Mouse (Mus musculus) hindlimb bud, embryonic 11.5 days (tissue): Measurements from ENCODE around the gene Brat1.

ENCODE experiments used
- DNase-seq: peaks from one replicate; pipeline ENCODE4 v3.0.0-alpha.2; 2012; ENCODE audit warnings: low read depth, low spot score; ENCODE audit errors: extremely low spot score

Brat1 gene

DNA sequence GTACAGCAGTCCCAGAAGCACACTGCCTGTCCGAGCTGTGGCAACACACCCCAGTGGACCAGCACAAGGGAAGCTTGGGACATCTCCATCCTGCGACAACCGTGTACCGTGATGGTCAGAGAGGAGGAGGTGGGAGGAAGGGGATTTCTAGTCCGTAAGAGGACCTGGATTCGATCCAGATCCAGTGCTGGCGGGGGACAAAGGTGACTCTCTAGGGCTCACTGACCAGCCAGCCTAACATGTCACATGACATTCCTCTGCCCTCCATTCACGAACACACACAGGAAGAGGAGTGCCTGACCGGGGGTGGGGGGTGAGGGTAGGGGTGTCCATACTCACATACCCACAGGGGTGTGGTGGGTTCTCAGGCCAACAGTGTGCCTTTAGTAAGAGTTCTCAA, 5.0 kb upstream of the Brat1 start:
- no peak for DNase-seq

DNA sequence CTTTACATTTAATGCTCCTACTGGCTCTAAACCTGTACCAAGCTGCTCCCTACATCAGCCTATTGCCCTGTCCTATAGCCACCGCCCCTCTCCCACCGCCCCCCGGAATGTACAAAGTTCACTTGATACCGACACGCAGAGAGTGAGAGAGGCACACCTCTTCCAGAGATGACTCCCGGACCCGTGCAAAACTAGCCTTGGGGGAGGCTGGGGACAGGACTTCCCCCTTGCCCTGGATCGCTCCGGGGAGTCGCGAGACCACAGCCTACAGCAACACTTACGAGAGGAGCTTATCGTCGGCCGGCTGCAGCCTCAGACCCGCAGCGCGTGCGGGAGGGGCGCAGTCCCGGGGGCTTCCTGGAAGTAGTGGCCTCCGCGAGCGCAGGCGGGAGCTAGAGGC, 3.1 kb upstream of the Brat1 start:
- no peak for DNase-seq

DNA sequence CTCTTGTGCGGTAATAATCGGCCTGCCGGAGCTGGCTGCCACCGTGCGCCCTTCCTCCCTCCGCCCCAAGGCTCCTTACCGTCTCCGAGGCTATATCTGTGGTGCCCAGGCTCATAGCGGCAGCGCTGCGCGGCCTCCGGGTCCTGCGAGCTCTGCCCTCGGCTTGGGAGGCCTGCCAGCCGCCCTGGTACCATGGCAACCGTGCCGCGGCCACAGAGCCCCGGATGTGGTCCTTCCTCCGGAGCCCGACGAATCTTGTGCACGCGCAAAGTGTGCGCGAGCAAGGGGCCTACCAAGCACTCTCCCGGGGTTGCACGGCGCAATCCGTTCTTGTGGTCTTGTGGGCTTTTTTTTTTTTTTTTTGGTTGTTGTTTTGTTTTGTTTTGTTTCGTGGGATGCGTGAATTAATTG, 2.7 kb upstream of the Brat1 start, which contains the start of gene Iqce:
TSS of gene Iqce (minus strand) at position 276 of the 411 bp plus-strand sequence.
- DNase-seq, result peak; percentile 74

DNA sequence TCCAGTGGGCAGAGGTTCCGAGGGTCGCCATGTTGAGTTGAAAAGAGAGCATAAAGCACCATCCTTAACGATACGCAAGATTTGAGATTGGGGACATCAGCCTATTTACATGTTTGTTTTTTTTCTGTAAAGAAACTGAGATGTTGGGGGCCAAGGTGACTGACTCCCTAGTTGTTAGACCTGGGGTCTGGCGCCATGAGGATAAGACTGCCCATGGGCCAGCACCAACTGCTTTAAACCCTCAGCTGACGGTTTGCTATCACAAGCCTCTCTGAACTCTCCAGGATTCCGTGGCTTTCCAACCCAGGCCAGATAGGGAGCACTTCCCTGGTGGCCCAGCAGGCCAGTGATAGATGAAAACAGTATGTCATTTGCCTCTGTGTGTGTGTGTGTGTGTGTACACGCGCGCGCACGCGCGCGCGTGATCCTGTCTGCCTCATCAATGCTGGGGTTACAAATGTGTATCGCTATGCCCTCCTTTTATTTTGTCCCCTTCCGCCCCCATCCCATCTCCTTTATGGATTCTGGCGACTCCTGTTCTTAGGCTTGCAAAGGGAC, 2.1 kb upstream of the Brat1 start:
- no peak for DNase-seq

DNA sequence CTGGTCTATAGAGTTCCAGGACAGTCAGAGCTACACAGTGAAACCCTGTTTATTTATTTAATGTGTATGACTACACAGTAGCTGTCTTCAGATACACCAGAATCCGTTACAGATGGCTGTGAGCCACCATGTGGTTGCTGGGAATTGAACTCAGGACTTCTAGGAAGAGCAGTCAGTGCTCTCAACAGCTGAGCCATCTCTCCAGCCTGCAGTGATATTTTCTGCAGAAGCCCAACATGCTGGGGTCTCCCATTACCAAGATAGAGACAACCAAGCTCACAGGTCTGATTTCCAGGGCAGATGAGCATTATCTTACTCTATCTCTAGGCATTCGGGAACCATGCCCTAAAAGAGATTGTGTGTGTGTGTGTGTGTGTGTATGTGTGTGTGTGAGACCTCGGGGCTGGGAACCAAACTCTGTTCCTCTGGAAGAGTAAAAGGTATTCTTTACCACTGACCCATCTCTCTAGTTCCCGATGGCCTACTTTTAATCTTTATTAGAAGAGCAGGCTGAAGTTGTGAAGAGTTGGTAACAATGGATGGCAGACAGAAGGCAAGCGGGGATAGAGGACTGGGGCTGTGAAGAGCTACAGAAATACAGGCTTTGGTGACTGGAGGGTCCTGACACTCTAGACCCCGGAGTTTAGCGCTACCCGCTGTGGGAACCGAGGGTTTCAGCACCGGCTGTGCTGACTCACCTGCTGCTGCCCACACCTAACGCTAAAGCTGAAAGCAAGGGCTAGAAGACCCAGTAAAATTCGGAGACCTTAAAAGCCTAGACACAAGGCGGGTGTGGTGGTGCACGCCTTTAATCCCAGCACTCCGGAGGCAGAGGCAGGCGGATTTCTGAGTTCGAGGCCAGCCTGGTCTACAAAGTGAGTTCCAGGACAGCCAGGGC, 1.1 kb upstream of the Brat1 start:
- no peak for DNase-seq

DNA sequence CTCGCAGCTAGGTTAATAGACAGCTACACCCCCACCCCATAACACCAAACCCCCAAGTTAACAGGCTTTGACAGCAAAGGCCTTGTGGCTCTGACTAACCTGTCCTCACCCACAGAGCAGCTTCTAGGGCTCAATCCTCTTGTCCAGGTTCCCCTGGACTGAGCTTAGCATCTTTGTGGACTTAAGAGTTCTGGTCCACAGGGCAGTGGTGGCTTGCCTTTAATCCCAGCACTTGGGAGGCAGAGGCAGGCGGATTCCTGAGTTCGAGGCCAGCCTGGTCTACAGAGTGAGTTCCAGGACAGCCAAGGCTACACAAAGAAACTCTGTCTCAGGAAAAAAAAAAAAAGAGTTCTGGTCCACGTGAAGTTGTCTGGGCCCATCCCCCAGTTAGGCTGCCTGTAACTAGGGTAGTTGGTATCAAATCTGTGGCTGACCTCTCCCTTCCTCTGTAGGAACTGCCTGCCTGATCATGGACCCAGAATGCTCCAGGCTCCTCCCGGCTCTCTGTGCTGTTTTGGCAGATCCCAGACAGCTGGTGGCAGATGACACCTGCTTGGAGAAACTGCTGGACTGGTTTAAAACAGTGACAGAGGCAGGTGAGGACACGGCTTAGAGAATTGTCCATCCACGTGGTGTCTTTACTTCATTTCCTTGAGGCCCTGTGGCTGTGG, 825 bp downstream of the Brat1 start:
- no peak for DNase-seq

DNA sequence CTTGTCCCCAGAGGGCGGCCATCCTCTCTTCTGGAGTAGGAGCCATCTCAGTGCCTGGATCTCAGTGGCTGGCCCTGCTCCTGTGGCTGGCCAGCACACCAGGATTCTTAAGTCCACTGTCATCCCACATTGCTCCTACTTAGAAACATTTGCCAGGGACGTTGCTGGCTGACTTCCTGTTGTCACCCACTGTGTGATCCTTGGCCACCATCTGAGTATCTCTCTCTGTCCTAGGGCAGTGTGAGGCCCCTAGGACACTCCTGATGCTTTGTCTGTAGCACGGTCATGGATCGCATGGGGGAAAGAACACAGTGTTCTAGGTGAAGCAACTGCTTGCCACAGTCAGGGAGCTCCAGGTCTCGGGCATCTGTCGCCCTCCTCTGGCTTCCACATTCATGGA, 5.5 kb downstream of the Brat1 start:
- DNase-seq, result no peak

DNA sequence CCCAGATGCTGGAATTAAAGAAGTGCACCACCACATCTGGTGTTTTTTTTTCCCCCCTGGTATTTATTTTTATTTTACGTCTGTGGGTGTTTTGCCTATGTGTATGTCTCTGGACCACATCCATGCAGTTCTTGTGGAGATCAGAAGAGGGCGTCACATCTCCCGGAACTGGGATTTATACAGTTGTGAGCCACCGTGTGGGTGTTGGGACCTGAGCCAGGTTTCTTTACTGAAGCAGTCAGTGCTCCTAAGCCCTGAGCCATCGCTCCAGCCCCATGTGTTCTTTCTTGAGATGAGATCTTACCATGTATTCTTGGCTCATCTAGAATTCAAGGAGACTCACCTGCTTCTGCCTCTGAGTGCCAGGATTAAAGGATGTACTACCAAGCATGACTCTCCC, 6.2 kb downstream of the Brat1 start:
- no peak for DNase-seq

DNA sequence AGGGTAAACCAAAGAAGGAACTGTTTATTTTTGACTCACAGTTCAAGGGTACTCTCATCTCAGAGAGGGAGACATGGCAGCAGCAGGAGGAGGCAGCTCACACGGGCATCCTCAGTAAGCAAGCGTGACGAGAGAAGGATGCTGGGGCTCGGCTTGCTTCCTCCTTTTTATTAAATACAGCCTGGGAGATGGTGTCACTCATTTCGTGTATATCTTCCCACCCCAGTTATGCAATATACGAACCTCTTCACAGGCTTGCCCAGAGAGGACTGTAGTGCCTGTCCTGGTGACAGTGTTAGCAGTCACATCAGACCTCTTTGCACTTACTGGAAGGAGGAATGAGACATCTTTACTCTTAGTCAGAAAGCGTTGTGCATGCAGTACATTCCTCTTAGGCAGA, 16.0 kb downstream of the Brat1 start:
- no peak for DNase-seq

DNA sequence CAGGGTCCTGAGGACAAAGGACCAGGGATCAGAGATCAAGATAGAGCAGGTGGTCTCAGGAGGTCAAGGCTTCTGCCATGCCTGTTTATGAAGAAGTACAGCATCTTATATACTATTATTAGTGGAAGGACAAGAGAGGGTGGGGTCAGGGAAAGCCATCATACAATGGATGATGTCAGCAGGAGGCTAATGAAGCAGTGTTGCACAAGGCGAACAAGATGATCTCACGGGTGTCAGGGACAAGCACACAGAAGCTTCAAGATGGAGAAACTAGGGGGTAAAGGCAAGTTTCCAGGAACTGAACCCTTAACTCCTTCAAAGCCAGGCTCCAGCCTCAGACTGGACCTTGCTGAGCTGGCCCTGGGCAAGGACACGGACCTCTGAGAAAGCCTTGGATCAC, 17.3 kb downstream of the Brat1 start:
- no peak for DNase-seq

DNA sequence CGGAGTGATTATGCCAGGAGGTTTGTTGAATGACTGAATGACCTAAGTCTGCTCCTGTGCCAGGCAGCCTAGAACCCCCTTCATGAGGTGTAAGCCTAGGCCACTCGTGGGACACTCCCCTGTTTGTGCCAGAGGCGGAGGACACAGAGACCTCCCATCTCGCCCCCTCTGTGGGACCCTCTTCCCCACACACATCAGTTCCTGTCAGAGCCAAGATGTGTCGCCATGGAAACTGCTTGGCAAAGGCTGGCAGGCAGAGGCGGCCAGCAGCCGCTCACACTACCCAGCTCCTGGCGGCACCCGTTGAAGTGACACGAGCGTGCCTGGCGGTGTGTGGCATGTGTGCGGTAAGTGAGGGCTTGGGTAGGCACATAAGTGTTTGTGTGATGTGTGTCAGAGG, 19.0 kb downstream of the Brat1 start, which contains the start of gene Amz1:
TSS of gene Amz1 (plus strand) at position 306 of the 400 bp plus-strand sequence.
- no peak for DNase-seq

DNA sequence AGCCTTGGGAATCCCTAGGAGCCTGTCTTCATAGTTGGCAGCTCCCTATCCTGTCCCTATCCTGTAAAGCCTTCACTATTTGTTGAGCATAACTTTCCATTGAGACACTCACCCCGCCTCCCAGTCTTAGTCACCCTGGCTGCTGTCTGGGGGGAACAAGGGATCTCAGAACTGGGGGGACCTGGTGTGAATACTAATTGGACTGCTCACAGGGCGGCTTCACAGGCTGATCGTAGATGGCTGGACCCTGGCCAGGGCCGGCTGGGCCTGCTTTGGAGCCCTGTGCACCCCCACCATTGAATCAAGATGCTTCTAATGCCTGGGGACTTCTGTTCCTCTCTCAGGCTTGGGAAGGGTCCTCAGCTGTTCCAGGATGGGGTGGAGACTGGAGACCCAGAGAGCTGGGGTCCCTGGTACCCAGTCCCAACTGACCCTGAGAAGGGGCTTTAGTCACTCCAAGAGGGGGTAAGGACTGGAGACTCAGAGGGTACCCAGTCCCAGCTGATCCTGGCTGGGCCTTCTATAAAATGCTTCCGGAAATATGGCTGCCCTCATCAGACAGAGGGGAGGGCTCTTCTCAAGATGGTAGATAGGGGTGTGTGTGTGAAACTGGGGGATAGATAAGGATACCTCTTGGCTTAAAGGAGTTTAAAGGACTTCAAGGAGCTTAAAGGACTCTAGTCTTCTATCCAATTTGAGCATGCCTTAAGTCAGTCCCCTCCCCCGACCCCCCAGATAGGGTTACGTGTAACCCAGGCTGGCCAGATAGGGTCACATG, 21.4 kb downstream of the Brat1 start:
- DNase-seq, result no peak

DNA sequence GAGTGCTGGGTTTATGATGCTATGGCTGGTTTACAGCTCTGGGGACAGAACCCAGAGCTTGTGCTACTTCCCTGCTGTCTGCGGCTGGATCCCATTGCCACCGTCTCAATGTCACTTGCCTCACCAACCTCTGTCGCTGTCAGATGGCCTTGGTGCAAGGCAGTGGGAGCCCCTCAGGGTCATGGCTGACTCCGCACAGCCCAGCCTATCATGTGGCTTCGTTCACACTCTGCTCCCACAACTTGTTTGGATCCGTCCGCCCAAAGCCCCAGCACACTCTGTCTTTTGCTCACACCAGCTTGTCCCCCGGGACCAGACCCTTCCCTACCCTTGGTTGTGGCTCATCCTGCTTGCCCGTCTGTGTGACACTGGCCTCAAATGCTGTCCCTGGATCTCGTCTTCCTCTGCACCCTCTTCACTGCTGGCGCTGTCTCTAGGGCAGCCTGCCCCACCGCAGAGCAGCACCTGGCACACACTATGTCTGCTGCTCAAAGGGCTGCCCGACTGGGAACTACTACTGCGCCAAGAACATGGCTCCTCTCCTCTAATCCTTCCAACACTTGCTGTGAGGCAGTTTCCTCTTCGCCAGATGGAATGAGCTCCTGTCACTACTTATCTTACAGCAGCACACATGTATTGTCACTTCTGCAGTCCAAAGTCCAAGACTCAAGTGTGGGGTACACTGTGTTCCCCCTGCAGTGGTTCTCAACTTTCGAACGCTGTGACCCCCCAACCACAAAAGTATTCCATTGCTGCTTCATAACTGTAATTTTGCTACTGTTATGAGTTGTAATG, 22.3 kb downstream of the Brat1 start:
- DNase-seq, result no peak

DNA sequence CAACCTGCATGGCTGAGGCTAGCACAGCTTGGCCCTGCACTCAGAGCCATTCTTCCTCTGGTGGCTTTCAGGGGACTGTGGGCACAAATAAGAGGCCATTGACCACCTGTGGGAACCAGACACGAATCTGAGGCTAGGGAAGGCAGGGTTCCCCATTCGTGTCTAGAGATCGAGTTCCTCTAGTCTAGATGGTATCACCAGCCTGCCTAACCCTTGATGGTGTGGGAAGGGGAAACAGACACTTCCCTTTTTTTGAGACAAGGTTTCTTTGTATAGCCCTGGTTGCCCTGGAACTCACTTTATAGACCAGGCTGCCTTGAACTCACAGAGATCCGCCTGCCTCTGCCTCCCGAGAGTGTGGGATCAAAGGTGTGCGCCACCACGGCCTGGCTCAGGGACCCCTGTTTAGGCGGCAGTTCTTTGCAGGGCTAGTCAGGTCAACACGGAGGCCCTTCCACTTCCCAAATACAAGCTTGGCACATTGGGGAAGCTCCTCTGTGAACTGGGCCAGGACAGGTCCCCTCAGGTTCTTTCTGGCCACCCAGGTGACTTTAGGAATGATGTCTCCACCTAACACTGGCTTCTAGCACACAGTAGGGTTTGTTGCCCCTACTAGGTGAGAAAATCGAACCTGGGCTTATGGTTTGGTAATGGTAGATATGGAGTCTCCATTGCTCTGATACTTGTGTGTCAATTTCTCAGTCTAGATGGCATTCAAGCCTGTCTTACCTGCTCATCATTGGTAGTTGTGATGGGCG, 26.4 kb downstream of the Brat1 start:
- no peak for DNase-seq

DNA sequence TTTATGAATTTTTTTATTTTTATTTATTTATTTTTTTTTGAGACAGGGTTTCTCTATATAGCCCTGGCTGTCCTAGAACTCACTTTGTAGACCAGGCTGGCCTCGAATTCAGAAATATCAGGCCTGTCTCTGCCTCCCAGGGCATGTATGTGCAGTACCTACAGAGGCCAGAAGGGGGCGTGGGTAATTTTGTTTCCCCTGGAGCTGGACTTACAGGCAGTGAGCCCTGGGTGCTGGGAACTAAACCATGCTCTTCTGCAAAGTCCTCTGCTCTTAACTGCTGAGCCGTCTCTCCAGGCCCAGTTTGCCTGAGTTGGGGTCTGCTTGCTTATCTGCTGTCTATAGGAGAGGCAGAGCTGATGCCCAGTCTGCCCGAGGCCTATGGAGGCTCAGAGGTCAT, 27.4 kb downstream of the Brat1 start:
- no peak for DNase-seq

DNA sequence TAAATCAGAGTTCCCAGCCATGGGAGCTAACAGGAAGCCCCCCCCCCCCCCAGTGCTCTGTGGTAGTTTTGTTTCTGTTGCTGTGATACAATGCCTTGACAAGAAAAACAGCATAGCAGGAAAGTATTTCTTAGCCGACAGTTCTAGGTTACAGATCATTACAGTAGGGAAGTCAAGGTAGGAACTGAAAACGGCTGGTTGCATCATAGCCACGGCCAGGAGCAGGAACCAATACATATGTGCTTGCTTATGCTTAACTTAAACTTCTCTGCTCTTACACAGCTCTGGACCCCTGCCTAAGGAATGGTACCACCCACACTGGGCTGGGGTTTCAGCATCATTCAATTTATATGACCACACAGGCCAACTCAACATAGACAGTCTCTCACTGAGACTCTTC, 28.5 kb downstream of the Brat1 start:
- no peak for DNase-seq

DNA sequence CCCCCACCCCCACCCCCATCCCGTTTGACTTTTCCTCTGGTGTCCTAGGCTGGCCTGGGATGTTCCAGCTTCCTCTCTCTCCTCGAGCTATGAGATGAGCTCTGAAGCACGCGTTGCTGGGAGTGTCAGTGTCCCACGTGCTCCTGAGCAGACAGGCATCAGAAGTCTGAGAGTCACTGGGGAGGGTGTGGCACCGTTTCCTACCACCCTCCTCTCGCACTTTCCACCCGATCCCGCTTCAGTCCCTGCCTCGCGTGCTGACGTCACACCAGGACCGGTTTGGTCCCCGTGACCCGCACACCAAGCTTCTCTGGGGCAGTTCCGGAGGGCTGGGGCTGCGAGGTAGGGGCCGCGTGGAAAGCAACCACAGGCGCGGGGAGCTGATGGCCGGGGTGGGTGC, 30.5 kb downstream of the Brat1 start:
- no peak for DNase-seq

DNA sequence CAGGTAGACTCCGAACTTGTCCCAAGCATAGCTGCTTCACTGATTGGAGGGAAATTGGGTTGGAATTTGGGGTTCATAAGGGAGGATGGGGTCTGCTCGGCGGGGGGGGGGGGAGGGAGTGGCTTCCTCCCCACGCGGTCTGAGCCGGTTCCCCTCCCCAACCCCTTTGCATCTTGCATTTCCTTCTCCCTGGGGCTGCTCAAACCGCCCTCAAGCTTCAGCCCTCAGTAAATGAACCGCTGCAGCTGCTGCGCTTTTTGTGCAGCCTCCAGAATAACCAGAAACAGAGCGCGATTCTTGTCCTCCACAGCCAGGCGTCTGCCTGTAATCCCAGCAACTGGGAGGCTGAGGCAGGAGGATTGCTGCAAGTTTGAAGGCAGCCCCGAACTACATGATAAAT, 31.4 kb downstream of the Brat1 start:
- no peak for DNase-seq

DNA sequence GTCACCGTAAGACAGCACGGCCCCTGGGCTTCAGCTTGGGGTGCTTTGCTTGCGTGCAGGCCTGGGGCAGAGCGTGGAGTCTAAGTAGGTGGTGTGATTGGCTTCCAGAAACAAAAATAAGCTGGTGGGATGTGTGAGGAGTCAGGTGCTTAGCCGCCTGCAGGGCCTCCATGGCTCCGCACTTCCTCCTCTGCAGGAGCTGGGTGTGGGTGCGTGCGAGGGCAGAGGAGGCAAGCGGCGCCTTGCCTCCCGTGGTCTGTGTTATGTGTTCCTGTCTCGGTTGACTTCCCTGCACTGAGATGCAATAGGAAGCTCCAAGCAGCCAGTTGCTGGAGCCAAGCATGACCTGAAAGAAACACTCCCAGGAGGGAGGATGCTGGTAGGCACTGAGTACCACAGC, 35.0 kb downstream of the Brat1 start:
- DNase-seq, result no peak

DNA sequence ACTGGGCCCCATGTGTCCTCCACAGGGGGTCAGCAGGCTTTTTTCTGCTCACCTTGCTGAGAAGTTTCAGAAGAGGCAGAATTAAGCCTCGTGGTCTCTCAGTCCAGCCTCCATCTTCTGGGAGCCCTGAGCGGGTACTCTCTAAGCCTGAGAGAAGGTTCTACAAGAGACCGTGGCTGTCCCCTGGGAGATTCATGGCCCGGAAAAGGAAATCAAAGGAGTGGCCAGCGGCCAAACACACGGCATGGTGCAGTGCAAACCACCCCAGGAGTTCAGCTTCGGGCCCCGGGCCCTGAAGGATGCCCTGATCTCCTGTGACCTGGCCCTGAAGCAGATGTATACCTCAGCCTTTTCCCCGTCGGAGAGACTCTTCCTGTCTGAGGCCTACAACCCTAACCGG, 36.2 kb downstream of the Brat1 start:
- no peak for DNase-seq
